Mouse (Mus musculus) limb, embryonic 13.5 days (tissue): ENCODE measurements around the gene Hist1h4h. TPM values are rescaled to one million over a fixed set of nuclear protein-coding genes. Genes with fewer than 3 reads are reported as not detected.
"Not testable (repeated sequence)": the region's sequence is repeated elsewhere in the genome, so short reads cannot be mapped to it uniquely, and the experiment has no call there.

Experiments
- ATAC-seq: fragments of 200-750 bp; cut with Nextera tagmentation; 2 replicates; pipeline ENCODE4 v1.8.0; 2017; ENCODE audit warnings: low read depth, moderate number of reproducible peaks, moderate TSS enrichment; ENCODE audit not compliant: low FRiP score
- H3K27ac ChIP-seq: fragments of 300-500 bp; sonication (generic); 2 replicates; pipeline ENCODE4 v1.5.1; 2015; ENCODE audit warnings: inconsistent platforms, mild to moderate bottlenecking, moderate library complexity
- H3K27me3 ChIP-seq: fragments of 300-500 bp; sonication (generic); 2 replicates; pipeline ENCODE4 v1.6.1; 2015; ENCODE audit warnings: mild to moderate bottlenecking, inconsistent platforms
- H3K36me3 ChIP-seq: fragments of 300-500 bp; sonication (generic); 2 replicates; pipeline ENCODE4 v1.6.1; 2015; ENCODE audit warnings: inconsistent platforms, mild to moderate bottlenecking, moderate library complexity
- H3K4me1 ChIP-seq: fragments of 300-500 bp; sonication (generic); 2 replicates; pipeline ENCODE4 v1.6.1; 2015; ENCODE audit warnings: inconsistent platforms
- H3K4me2 ChIP-seq: fragments of 300-500 bp; sonication (generic); replicated peaks from 2 replicates; pipeline ENCODE4 v1.6.1; 2015; ENCODE audit warnings: inconsistent platforms, mild to moderate bottlenecking, moderate library complexity
- H3K4me3 ChIP-seq: fragments of 300-500 bp; sonication (generic); 2 replicates; pipeline ENCODE4 v1.5.1; 2015; ENCODE audit warnings: moderate library complexity, mild to moderate bottlenecking, inconsistent platforms
- H3K9ac ChIP-seq: fragments of 300-500 bp; sonication (generic); 2 replicates; pipeline ENCODE4 v1.6.1; 2015; ENCODE audit warnings: mild to moderate bottlenecking, inconsistent platforms
- H3K9me3 ChIP-seq: fragments of 300-500 bp; sonication (generic); 2 replicates; pipeline ENCODE4 v1.6.1; 2016; ENCODE audit warnings: inconsistent platforms
- WGBS: fragments of 180-500 bp; shearing (Covaris S2); methylation state at CpG from one replicate; pipeline ENCODE4 v1.1.7; 2015; 5-methylcytosine and 5-hydroxymethylcytosine counted together
- polyA plus RNA-seq: library from polyadenylated mRNA; unstranded; fragments of >200 nt; fragmentation: Nextera tagmentation; extraction: Ambion mirVana; gene quantifications from 2 replicates; pipeline ENCODE4 v1.2.1, GENCODE M21; 2015

The Hist1h4h gene
- polyA plus RNA-seq, 1 experiment from 2014 or later, result 4.1 TPM

GRCm38 (mm10) chr13:23529005-23529404, 1.8 kb upstream of the Hist1h4h start:
- H3K27me3 ChIP-seq, result no peaks in the 10 kb centered on the region
- peak overlapping the region; percentile 13; the same call in 1 of the 2 replicates for H3K4me3 ChIP-seq
- H3K36me3 ChIP-seq, result no peaks in the 10 kb centered on the region
- peaks cover 25% of the 10 kb centered on the region for H3K4me1 ChIP-seq
- no peaks in the 10 kb centered on the region for H3K9me3 ChIP-seq
- peak overlapping the region; percentile 65 for H3K4me2 ChIP-seq
- no peak overlapping the region for H3K9ac ChIP-seq
- no peak for ATAC-seq
- WGBS, result 67% methylated on average over 5 of the region's 5 CpGs
- 0 out of 2 replicates have a peak overlapping the region, but pooled peaks have one; percentile 15 for H3K27ac ChIP-seq

- Histone ChIP-seq H3K27ac (peak overlapping the region; percentile 97), H3K4me3 (peak overlapping the region; percentile 55), H3K36me3 (no peaks in the 10 kb centered on the region), H3K9ac (peak overlapping the region; percentile 81), H3K4me2 (peak overlapping the region; percentile 65), H3K4me1 (peaks cover 29% of the 10 kb centered on the region), H3K9me3 (no peaks in the 10 kb centered on the region), H3K27me3 (no peaks in the 10 kb centered on the region)
- 22% methylated on average over 2 of the region's 2 CpGs for WGBS
- ATAC-seq, result no peak
These were observed 1.2 kb upstream of the Hist1h4h start for GRCm38 (mm10) chr13:23529480-23530165.

- H3K27ac ChIP-seq, result peak overlapping the region; percentile 97
- WGBS, result under 1% methylated on average over 20 of the region's 20 CpGs
- H3K4me2 ChIP-seq, result peak overlapping the region; percentile 65
- peaks cover 30% of the 10 kb centered on the region for H3K4me1 ChIP-seq
- H3K4me3 ChIP-seq, result peak overlapping the region; percentile 55
- peak overlapping the region; percentile 81 for H3K9ac ChIP-seq
- H3K36me3 ChIP-seq, result no peaks in the 10 kb centered on the region
- no peak for ATAC-seq
- no peaks in the 10 kb centered on the region for H3K9me3 ChIP-seq
- H3K27me3 ChIP-seq, result no peaks in the 10 kb centered on the region
These were observed 509 bp upstream of the Hist1h4h start for GRCm38 (mm10) chr13:23530181-23530900.

DNA sequence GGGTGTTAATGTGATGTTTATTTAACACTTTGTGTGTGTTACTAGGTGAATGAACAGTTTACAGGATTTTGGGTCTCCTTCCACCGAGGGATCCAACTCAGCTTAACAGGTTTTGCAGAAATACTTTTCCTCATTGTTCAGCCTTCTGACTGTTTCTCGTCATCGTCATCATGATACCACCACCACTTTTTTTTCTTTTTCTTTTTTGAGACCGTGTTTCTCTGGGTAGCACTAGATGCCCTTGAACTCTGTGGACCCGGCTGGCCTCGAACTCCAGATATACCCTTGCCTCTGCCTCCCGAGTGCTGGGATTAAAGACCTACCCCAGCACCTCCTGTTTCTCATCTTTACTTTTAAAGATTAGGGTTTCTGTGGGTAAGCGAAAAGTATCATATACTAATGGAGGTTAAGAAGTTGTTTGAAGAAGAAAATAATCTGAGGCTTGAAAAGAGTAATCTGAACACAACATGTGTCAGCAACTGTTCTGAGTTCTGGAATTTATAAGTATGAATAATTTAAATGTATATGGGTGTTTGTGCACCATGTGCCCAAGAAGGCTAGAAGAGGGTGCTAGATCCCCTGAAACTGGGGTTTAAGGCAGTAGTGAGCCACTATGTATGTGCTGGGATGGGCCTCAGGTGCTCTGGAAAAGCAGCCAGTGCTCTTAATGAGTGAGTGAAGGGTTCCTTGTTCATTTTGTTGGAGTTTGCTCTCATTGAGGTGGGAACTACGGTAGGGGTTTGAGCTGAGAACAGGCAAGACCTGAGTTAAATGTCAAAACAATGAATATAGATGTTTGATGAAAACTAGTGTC, 1.6 kb downstream of the Hist1h4h start:
- H3K27ac ChIP-seq, result peak overlapping the region; percentile 97
- peak overlapping the region; percentile 55 for H3K4me3 ChIP-seq
- peak overlapping the region; percentile 65 for H3K4me2 ChIP-seq
- peaks cover 39% of the 10 kb centered on the region for H3K4me1 ChIP-seq
- H3K36me3 ChIP-seq, result no peaks in the 10 kb centered on the region
- no peak for ATAC-seq
- peak overlapping the region; percentile 81 for H3K9ac ChIP-seq
- no peaks in the 10 kb centered on the region for H3K9me3 ChIP-seq
- H3K27me3 ChIP-seq, result no peaks in the 10 kb centered on the region
- WGBS, result 19% methylated on average over 9 of the region's 9 CpGs

DNA sequence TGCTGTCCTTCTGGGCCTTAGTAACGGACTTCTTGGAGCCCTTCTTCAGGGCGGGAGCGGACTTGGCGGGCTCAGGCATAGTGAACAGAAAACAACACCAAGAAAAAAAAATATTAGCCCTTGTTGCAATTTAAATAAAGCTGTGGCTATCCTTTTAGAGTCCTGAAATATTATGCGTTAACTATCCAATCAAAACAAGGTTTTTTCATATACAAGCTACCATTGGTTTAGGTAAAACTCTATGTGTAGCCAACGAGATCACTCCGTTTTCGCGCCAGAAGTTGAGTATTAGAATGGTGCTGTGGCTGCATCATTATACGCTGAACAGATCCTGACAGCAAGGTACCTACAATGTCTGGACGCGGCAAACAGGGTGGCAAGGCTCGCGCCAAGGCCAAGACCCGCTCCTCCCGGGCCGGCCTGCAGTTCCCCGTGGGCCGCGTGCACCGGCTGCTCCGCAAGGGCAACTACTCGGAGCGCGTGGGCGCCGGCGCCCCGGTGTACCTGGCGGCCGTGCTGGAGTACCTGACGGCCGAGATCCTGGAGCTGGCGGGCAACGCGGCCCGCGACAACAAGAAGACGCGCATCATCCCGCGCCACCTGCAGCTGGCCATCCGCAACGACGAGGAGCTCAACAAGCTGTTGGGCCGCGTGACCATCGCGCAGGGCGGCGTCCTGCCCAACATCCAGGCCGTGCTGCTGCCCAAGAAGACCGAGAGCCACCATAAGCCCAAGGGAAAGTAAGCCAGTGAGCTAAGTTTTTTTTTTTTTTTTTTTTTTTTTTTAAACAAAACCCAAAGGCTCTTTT, 2.9 kb downstream of the Hist1h4h start, which contains the start of gene Hist1h2af:
Gene Hist1h2af (plus strand): TSS at position 347 of the 808 bp plus-strand sequence.
- peak; percentile 46 for ATAC-seq
- H3K4me1 ChIP-seq, result peaks cover 47% of the 10 kb centered on the region
- peak within 1 kb of the TSS; percentile 81 for H3K9ac ChIP-seq
- H3K9me3 ChIP-seq, H3K36me3 ChIP-seq, H3K27me3 ChIP-seq: not testable (repeated sequence)
- peak within 1 kb of the TSS; percentile 65 for H3K4me2 ChIP-seq
- peak within 1 kb of the TSS; percentile 55 for H3K4me3 ChIP-seq
- WGBS, result under 1% methylated on average over 32 of the region's 53 CpGs
- H3K27ac ChIP-seq, result peak within 1 kb of the TSS; percentile 97

- ATAC-seq, result 0 out of 2 replicates have a peak, but pooled peaks have one; percentile 15
These were observed 3.7 kb downstream of the Hist1h4h start for GRCm38 (mm10) chr13:23534368-23535131.

GRCm38 (mm10) chr13:23535137-23536075, 4.6 kb downstream of the Hist1h4h start, which contains the start of gene Hist1h3g:
Hist1h3g (plus strand) TSS chr13:23535422.
- ATAC-seq, result peak; percentile 94
- Histone ChIP-seq H3K4me1 (peaks cover 42% of the 10 kb centered on the region), H3K4me2 (peak within 1 kb of the TSS; percentile 65), H3K9ac (peak within 1 kb of the TSS; percentile 72), H3K4me3 (peak within 1 kb of the TSS; percentile 55), H3K27ac (peak within 1 kb of the TSS; percentile 97)
- 1% methylated on average over 55 of the region's 62 CpGs for WGBS
- not testable (repeated sequence) for H3K27me3 ChIP-seq, H3K36me3 ChIP-seq, H3K9me3 ChIP-seq

More at GRCm38 (mm10) chr13:23534368-23535131, 3.7 kb downstream of the Hist1h4h start:
- no peaks in the 10 kb centered on the region for H3K9me3 ChIP-seq
- H3K9ac ChIP-seq, result peak overlapping the region; percentile 63
- H3K4me2 ChIP-seq, result peak overlapping the region; percentile 65
- no peaks in the 10 kb centered on the region for H3K36me3 ChIP-seq
- H3K27me3 ChIP-seq, result no peaks in the 10 kb centered on the region
- H3K4me3 ChIP-seq, result peak overlapping the region; percentile 55
- H3K27ac ChIP-seq, result peak overlapping the region; percentile 97
- H3K4me1 ChIP-seq, result peaks cover 42% of the 10 kb centered on the region
- WGBS, result 1% methylated on average over 15 of the region's 15 CpGs

DNA sequence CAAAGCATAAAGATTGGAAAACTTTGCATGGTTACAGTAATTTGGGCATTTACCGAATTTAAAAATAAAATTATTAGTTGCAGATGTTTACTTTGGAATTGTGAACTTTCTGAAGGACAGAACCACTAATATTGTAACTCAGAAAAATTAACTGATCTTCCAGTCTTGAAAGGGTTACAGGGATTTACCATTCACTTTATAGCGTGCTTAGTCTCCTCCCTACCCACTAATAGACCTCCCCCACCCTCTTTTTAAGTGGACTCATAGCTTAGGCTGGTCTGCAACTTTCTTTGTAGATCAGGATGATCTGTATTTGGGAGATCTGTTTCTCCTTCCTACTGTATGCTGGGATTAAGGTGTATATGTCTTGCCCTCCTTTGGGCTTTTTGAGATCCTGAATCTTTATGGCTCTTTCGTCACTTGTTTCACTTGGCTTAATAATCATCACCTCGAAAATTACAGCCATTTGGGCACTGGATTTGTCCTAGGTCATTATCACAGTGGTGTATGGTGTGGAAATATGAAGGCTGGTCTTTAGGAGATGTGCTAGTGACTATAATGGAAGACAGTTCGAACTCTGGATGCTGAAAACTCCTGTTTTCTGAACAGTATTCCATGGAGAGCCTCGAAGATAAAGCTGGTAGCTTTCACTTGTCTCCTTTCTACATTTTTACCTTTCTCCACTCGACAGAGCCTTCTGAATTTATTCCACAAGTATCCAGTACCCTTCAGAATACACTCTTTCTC, 5.4 kb downstream of the Hist1h4h start:
- Histone ChIP-seq H3K4me2 (peak overlapping the region; percentile 65), H3K4me3 (peak overlapping the region; percentile 55), H3K9me3 (no peaks in the 10 kb centered on the region), H3K9ac (peak overlapping the region; percentile 72), H3K27ac (peak overlapping the region; percentile 97), H3K27me3 (no peaks in the 10 kb centered on the region), H3K4me1 (peaks cover 42% of the 10 kb centered on the region), H3K36me3 (no peaks in the 10 kb centered on the region)
- 19% methylated on average over 7 of the region's 7 CpGs for WGBS
- no peak for ATAC-seq

- 75% methylated on average over 3 of the region's 3 CpGs for WGBS
- peak overlapping the region; percentile 55 for H3K4me3 ChIP-seq
- no peaks in the 10 kb centered on the region for H3K9me3 ChIP-seq
- H3K36me3 ChIP-seq, result no peaks in the 10 kb centered on the region
- no peaks in the 10 kb centered on the region for H3K27me3 ChIP-seq
- peak overlapping the region; percentile 19 for H3K9ac ChIP-seq
- no peak for ATAC-seq
- peak overlapping the region; percentile 65 for H3K4me2 ChIP-seq
- peaks cover 41% of the 10 kb centered on the region for H3K4me1 ChIP-seq
- H3K27ac ChIP-seq, result peak overlapping the region; percentile 39
These were observed 6.3 kb downstream of the Hist1h4h start for GRCm38 (mm10) chr13:23537006-23537710.
